Mouse (Mus musculus) heart, embryonic 10.5 days (tissue): ENCODE results near the gene Kat6b. TPM values are rescaled to one million over a fixed set of nuclear protein-coding genes. Genes with fewer than 3 reads are reported as not detected.

Source experiments
- DNase-seq: peaks from one replicate; pipeline ENCODE4 v3.0.0-alpha.2; 2017; ENCODE audit warnings: low spot score
- H3K27ac ChIP-seq: fragments of 300-500 bp; sonication (generic); 2 replicates; pipeline ENCODE4 v1.5.1; 2016; ENCODE audit warnings: mild to moderate bottlenecking
- H3K27me3 ChIP-seq: fragments of 300-500 bp; sonication (generic); 2 replicates; pipeline ENCODE4 v1.6.1; 2016; ENCODE audit warnings: mild to moderate bottlenecking; ENCODE audit not compliant: poor library complexity, insufficient read depth, severe bottlenecking
- H3K36me3 ChIP-seq: fragments of 300-500 bp; sonication (generic); 2 replicates; pipeline ENCODE4 v1.6.1; 2016; ENCODE audit warnings: mild to moderate bottlenecking, moderate library complexity
- H3K4me1 ChIP-seq: fragments of 300-500 bp; sonication (generic); 2 replicates; pipeline ENCODE4 v1.6.1; 2016; ENCODE audit warnings: mild to moderate bottlenecking
- H3K4me3 ChIP-seq: fragments of 300-500 bp; sonication (generic); 2 replicates; pipeline ENCODE4 v1.5.1; 2016; ENCODE audit warnings: mild to moderate bottlenecking, moderate library complexity
- H3K9me3 ChIP-seq: fragments of 300-500 bp; sonication (generic); 2 replicates; pipeline ENCODE4 v1.6.1; 2016; ENCODE audit warnings: mild to moderate bottlenecking, moderate library complexity
- WGBS: fragments of 180-500 bp; shearing (Covaris S2); methylation state at CpG from one replicate; pipeline ENCODE4 v1.1.7; 2016; 5-methylcytosine and 5-hydroxymethylcytosine counted together
- polyA plus RNA-seq: library from polyadenylated mRNA; unstranded; fragments of >200 nt; fragmentation: Nextera tagmentation; extraction: Ambion mirVana; gene quantifications from 2 replicates; pipeline ENCODE4 v1.2.1, GENCODE M21; 2016

Kat6b gene
- polyA plus RNA-seq, 1 experiment from 2014 or later, result 11.1 TPM

DNA sequence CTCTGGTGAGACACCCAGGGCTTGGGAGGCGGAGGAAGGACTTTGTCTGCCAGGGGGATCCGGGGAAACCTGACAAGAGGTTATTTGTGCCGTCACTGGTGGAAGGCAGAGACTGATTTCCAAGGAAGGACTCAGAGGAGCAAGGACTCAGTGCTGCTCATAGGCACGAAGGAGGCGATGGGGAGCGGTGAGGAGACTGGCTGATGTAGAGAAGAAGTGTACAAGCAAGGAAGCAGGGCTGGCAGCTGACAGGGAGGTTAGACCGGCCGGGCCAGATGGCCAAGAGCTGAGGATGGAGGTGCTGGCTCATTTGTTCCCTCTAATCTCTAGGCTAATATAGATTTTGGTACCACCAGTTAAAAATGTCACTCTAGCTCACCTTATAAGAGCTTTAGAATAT is 72.8 kb downstream of the Kat6b start:
- H3K36me3 ChIP-seq, result no peaks in the 10 kb centered on the region
- 83% methylated on average over 8 of the region's 8 CpGs for WGBS
- no peaks in the 10 kb centered on the region for H3K27me3 ChIP-seq
- DNase-seq, result no peak
- H3K9me3 ChIP-seq, result no peaks in the 10 kb centered on the region
- peaks cover 47% of the 10 kb centered on the region for H3K4me1 ChIP-seq
- H3K4me3 ChIP-seq, result no peak overlapping the region
- H3K27ac ChIP-seq, result no peak overlapping the region

DNA sequence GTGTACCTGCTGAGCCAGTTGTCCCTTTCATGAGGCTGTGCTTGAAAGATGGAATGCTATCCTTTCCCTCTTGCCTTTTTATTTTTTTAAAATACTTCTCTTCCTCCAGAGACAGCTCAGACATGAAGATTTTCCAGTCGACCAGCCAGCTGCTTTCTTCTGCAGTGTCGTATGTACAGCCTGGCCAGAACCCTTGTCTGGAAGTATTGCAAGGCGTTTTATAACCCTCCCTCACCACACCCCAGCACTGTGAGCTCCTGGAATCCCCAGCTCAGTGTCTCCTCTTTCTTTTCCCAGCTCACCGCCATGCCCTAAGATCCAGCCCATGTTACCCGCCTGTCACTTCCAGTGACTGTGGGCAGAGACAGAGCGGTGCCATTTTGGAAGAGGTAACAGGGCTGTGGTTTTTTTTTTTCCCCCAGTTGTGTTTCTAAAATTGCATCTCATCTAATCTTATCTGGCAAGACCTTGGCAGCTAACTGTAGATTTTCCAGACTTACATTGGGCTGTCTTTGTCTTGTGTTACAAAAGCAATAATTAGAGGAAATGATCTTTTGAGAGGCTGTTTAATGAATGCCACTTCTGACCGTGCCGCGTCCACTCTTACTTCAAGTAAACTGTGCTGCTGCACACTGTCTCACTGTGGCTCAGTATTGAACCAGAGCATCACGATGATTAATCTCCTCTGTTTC is 77.4 kb downstream of the Kat6b start:
- Histone ChIP-seq H3K9me3 (no peaks in the 10 kb centered on the region), H3K27me3 (no peaks in the 10 kb centered on the region), H3K4me1 (peaks cover 50% of the 10 kb centered on the region), H3K27ac (peak overlapping the region; percentile 56; the same call in 1 of the 2 replicates), H3K36me3 (no peaks in the 10 kb centered on the region), H3K4me3 (no peak overlapping the region)
- 59% methylated on average over 10 of the region's 10 CpGs for WGBS
- no peak for DNase-seq

DNA sequence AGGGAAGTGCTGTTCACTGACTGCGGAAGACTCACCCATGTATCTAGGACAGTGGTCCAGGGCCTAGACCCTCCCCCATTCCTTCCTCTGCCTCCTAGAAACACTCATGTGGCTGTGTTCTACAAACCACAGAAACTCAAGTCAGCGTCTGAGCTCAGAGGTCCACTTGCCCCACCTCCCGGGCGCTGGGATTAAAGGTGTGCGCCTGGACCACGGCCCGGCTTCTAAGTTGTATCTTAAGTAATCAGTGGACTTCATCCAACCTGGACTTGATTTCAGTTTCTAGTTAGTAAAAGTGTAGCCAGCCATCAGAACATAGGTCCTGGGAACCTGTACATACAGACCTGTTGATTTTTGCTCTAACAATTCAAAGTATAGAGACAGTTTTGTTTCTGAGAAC is 78.2 kb downstream of the Kat6b start:
- Histone ChIP-seq H3K27ac (no peak overlapping the region), H3K36me3 (no peaks in the 10 kb centered on the region), H3K4me1 (peaks cover 50% of the 10 kb centered on the region), H3K9me3 (no peaks in the 10 kb centered on the region), H3K27me3 (no peaks in the 10 kb centered on the region), H3K4me3 (no peak overlapping the region)
- 84% methylated on average over 7 of the region's 7 CpGs for WGBS
- no peak for DNase-seq

DNA sequence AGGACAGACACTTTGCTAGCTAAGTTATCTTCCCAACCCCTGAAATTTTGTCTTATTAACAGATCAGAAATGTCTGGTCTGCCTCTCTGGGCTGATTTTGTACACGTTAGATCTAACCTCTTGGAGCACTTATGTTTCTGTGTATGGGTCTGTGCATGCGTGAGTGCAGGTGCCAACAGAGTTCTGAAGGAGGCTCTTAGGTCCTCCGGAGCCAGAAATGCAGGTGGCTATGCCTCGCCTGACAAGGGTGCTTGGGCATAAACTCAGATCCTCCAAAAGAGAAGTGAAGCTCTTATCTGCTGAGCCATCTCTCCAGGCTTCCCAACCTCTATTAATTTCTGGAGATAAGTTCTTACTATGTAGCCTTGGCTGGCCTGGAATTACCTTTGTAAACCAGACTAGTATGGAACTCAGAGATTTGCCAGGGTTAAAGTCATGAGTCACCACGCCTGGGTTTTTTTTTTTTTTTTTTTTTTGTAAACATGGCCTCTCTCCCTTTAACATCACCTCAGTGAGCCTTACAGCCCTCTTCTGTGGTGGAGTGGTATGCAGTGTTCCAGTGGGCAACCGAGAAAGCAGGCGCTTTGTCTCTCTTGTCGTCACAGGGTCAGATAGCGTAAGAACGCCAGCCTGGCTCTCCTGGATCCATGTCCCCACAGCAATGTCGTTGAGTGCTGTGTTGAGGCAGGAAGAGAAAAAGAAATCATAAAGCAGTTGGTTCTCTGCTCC is 79.4 kb downstream of the Kat6b start:
- Histone ChIP-seq H3K27ac (peak overlapping the region; percentile 36; the same call in 1 of the 2 replicates), H3K4me1 (peaks cover 51% of the 10 kb centered on the region), H3K27me3 (no peaks in the 10 kb centered on the region), H3K9me3 (no peaks in the 10 kb centered on the region), H3K36me3 (no peaks in the 10 kb centered on the region), H3K4me3 (no peak overlapping the region)
- 44% methylated on average over 11 of the region's 11 CpGs for WGBS
- peak; percentile 82 for DNase-seq

DNA sequence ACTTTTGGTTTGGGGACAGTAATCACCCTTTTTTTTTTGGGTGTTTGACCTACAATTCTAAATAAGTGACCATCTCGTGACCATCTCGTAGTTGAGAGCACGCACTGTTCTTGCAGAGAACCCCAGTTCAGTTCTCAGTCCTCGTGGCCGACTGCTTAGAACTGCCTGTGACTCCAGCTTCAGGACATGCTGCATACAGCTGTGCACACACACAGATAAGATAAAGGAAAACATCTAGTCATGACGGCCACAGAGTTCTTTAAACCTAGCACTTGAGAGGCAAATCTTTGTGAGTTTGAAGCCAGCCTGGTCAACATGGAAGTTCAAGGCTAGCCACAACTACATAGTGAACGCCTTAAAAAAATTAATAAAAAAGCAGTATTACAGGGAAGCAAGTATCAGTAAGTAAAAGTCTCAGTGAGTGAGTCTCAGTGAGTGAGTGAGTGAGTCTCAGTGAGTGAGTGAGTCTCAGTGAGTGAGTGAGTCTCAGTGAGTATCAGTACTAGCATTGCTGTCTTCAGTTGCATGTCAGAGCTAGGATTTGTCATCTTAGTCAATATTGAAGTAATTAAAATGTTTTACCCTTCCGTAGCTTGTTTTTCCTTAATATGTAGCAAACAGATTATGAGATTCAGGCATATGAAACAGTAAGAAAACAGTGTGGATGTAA is 80.3 kb downstream of the Kat6b start:
- no peak overlapping the region for H3K27ac ChIP-seq
- H3K4me1 ChIP-seq, result peaks cover 46% of the 10 kb centered on the region
- no peak overlapping the region for H3K4me3 ChIP-seq
- WGBS, result 49% methylated on average over 8 of the region's 8 CpGs
- no peaks in the 10 kb centered on the region for H3K27me3 ChIP-seq
- no peaks in the 10 kb centered on the region for H3K36me3 ChIP-seq
- DNase-seq, result no peak
- H3K9me3 ChIP-seq, result no peaks in the 10 kb centered on the region

DNA sequence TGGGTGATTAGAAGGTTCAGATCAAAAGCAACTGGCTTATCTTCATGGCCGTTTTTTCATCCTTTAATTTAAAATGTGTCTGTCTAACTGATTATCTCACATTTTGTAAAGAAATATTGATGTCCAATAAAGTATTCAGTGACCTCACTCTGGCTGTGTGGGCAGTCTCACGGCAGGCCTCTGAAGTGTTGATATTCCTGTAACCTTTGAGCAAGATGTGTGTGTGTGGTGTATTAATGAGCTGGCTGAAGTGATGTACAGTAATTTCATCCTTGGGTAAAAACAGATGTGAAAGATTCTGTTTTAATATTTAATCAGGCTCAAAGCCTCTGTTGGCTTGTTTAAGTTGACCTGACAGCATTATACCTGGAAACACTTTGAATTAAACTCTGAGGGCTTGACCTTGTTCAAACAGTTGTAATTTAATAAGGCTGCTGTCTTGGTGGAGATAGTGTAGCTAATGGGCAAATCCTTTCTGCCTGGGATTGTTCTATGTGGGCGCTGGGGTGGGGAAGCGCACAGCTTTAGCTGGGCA is 82.4 kb downstream of the Kat6b start:
- DNase-seq, result no peak
- WGBS, result 73% methylated on average over 4 of the region's 4 CpGs
- Histone ChIP-seq H3K36me3 (no peaks in the 10 kb centered on the region), H3K27ac (no peak overlapping the region), H3K4me1 (peaks cover 36% of the 10 kb centered on the region), H3K9me3 (no peaks in the 10 kb centered on the region), H3K27me3 (no peaks in the 10 kb centered on the region), H3K4me3 (no peak overlapping the region)

DNA sequence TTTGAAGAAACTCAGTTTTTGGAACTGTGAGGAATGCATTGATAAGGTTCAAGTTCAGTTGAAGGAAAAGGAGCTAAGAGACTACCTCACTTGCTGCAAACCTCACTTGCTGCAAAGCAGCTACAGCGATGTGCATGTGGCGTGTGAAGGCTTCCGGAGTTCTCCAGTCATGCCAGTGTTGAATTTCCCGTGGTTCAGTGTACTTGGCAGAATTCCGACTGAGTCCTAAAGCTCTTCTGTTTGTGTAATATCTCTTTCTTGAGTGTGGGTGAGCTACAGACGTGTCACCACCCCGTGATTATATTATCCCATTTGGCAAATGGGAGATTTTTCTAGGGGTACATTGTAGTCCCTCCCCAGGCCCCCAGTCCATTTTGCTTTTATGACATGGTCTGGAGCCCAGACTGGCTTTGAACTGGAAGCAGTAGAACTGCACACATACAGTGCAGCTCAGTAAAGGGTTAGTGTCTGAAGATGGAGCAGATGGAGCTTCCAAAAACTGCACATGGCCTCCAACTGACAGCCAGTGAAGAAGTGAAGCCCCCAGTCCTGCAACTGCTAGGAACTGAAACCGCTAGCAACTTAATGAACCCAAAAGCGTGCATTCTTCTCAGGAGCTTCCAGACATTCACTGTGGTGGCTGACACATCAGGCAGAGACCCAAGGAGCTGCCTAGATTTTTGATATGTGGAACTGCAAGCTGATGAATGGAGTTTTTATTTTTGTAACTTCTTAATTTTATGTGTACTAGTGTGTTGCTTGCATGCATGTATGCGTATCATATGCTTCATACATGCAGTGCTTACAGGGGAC is 84.5 kb downstream of the Kat6b start:
- no peak overlapping the region for H3K4me3 ChIP-seq
- H3K9me3 ChIP-seq, result no peaks in the 10 kb centered on the region
- no peaks in the 10 kb centered on the region for H3K27me3 ChIP-seq
- DNase-seq, result no peak
- H3K27ac ChIP-seq, result no peak overlapping the region
- WGBS, result 88% methylated on average over 10 of the region's 10 CpGs
- H3K4me1 ChIP-seq, result peaks cover 19% of the 10 kb centered on the region
- no peaks in the 10 kb centered on the region for H3K36me3 ChIP-seq

DNA sequence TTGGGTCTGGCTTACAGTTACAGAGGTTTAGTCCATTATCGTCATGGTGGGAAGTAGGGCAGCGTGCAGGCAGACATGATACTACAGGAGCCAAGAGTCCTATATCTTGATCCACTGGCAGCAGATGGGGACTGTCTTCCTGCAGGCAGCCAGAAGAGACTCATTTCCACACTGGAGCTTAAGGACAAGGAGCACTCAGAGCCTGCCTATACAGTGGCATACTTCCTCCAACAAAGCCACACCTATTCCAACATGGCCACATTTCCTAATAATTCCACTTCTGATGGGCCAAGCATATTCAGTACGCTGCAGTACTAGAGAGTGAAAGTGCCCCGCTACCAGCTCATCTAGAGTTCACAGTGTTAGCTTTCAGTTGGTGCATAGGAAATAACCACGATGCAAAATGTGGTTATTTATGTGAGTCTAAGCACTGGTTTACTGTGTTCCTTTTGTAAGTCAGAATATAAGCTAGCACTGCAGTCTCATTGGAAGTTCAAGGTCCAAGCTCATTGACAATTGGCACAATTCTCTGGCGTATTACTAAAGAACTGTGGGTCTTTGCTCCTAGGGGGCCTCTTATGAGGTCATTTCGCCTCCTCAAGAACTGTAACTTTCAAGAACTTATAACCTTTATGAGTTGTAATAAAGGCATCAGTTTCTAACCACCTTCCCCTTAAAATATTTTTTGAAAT is 86.2 kb downstream of the Kat6b start:
- H3K27me3 ChIP-seq, result no peaks in the 10 kb centered on the region
- DNase-seq, result no peak
- no peaks in the 10 kb centered on the region for H3K9me3 ChIP-seq
- peaks cover 22% of the 10 kb centered on the region for H3K4me1 ChIP-seq
- no peaks in the 10 kb centered on the region for H3K36me3 ChIP-seq
- H3K27ac ChIP-seq, result no peak overlapping the region
- no peak overlapping the region for H3K4me3 ChIP-seq
- 92% methylated on average over 7 of the region's 7 CpGs for WGBS

DNA sequence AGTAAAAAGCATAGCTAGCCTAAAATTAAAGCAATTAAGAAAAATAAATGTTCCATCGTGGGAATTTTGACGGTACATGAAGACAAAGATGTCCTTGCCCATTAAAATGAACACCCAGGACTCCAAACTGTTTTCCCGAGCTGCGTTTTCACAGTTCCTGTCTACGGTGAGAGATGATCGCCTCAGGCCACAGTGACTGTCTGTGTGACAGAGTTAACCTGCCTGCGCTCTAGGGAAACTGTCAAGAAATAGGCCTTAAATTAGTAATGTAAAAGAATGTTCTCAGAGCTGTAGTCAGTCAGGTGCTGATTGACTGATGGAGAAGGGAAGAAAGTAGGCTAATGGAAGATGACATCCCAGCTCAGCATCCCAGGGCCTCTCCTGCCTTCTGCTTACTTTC is 87.6 kb downstream of the Kat6b start:
- no peak overlapping the region for H3K27ac ChIP-seq
- no peaks in the 10 kb centered on the region for H3K36me3 ChIP-seq
- 85% methylated on average over 7 of the region's 7 CpGs for WGBS
- H3K4me3 ChIP-seq, result no peak overlapping the region
- H3K9me3 ChIP-seq, result no peaks in the 10 kb centered on the region
- peaks cover 14% of the 10 kb centered on the region for H3K4me1 ChIP-seq
- H3K27me3 ChIP-seq, result no peaks in the 10 kb centered on the region
- no peak for DNase-seq

DNA sequence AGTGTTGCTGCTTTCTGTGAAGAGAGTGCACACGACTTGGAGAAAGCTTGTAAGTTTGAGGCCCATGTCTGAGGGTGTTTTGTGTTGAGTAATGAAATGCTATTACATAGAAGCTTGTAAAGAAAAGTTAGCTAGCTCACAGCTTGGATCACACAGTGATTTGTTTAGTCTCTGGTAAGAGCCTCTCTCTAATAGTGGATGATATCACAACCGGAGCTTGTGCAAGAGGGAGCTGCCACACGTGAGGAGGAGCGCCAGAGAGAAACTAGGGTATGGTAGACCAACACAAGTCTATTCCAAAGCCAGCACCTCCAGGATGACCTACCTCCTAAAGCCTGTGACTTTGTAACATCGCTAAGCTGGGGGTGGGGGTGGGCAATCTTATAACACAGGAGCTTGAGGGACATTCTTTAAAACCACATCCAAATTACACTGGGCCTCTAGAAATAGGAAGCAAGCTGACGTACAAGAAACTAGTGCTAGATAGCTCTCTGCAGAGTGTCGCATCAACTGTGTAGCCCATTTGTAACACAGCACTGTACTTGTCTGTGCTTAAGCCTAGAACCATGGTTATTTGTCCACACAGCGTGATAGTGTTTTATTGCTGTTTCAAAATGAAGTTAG is 93.6 kb downstream of the Kat6b start:
- H3K27ac ChIP-seq, result no peak overlapping the region
- H3K9me3 ChIP-seq, result no peaks in the 10 kb centered on the region
- 78% methylated on average over 8 of the region's 8 CpGs for WGBS
- no peaks in the 10 kb centered on the region for H3K27me3 ChIP-seq
- DNase-seq, result no peak
- no peak overlapping the region for H3K4me3 ChIP-seq
- no peaks in the 10 kb centered on the region for H3K36me3 ChIP-seq
- peaks cover 16% of the 10 kb centered on the region for H3K4me1 ChIP-seq

DNA sequence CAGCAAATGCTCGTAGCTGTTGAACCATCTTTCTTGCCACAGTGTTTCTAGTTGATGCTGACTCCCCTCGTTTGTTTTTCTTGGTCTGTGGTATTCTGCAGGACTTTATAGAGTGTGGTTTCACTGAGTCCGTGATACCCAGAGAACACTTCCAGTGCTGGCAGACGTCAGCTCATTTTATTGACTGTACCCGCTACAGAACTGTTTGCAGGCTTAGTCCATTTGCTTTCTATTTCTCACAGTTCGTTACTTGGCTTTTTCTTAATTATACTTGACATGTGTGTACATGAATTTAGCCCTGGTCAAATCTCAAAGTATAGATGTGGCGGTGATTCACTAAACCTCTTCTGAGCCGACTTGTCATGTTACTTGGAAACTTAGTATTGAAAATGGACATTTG is 95.6 kb downstream of the Kat6b start:
- Histone ChIP-seq H3K27me3 (no peaks in the 10 kb centered on the region), H3K4me1 (peaks cover 20% of the 10 kb centered on the region), H3K4me3 (no peak overlapping the region), H3K9me3 (no peaks in the 10 kb centered on the region), H3K36me3 (no peaks in the 10 kb centered on the region), H3K27ac (no peak overlapping the region)
- 82% methylated on average over 8 of the region's 8 CpGs for WGBS
- DNase-seq, result no peak

DNA sequence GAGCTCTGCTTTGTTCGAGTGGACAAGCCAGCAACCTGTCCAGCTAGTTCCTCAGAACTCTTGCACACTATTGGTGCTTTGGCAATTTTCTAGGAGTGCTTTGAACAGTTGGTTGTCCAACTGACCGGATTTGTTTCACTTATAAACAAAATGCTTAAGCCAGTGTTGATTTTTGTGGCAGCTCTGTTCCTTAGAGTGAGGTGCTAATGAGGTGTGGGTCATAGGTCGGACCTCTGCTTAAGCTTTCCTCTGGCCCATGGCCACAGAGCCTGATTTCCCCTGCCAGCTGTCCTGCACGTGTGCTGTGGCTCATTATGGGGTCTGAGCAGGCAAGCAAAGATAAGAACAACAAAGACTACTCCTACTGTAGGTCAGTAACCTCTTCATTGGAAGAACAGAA is 100.0 kb downstream of the Kat6b start:
- no peaks in the 10 kb centered on the region for H3K9me3 ChIP-seq
- WGBS, result 30% methylated on average over 4 of the region's 4 CpGs
- H3K4me3 ChIP-seq, result no peak overlapping the region
- H3K4me1 ChIP-seq, result peaks cover 39% of the 10 kb centered on the region
- H3K27ac ChIP-seq, result no peak overlapping the region
- no peaks in the 10 kb centered on the region for H3K36me3 ChIP-seq
- no peak for DNase-seq
- no peaks in the 10 kb centered on the region for H3K27me3 ChIP-seq
